Mouse (Mus musculus) hindbrain, embryonic 10.5 days (tissue): ENCODE measurements around the gene Auh. TPM values are rescaled to one million over a fixed set of nuclear protein-coding genes. Genes with fewer than 3 reads are reported as not detected.

Source experiments
- DNase-seq: peaks from one replicate; pipeline ENCODE4 v3.0.0-alpha.2; 2017; ENCODE audit warnings: low spot score
- H3K27ac ChIP-seq: fragments of 300-500 bp; sonication (generic); 2 replicates; pipeline ENCODE4 v1.5.1; 2016; ENCODE audit warnings: mild to moderate bottlenecking, moderate library complexity
- H3K27me3 ChIP-seq: fragments of 300-500 bp; sonication (generic); 2 replicates; pipeline ENCODE4 v1.6.1; 2016; ENCODE audit warnings: mild to moderate bottlenecking; ENCODE audit not compliant: poor library complexity, insufficient read depth, severe bottlenecking
- H3K36me3 ChIP-seq: fragments of 300-500 bp; sonication (generic); 2 replicates; pipeline ENCODE4 v1.6.1; 2016; ENCODE audit warnings: mild to moderate bottlenecking, moderate library complexity
- H3K4me1 ChIP-seq: fragments of 300-500 bp; sonication (generic); replicated peaks from 2 replicates; pipeline ENCODE4 v1.6.1; 2016; ENCODE audit warnings: mild to moderate bottlenecking
- H3K4me3 ChIP-seq: fragments of 300-500 bp; sonication (generic); 2 replicates; pipeline ENCODE4 v1.5.1; 2016; ENCODE audit warnings: mild to moderate bottlenecking, moderate library complexity
- H3K9me3 ChIP-seq: fragments of 300-500 bp; sonication (generic); 2 replicates; pipeline ENCODE4 v1.6.1; 2016; ENCODE audit warnings: mild to moderate bottlenecking, moderate library complexity
- WGBS: fragments of 180-500 bp; shearing (Covaris S2); methylation state at CpG from one replicate; pipeline ENCODE4 v1.1.7; 2016; 5-methylcytosine and 5-hydroxymethylcytosine counted together
- polyA plus RNA-seq: library from polyadenylated mRNA; unstranded; fragments of >200 nt; fragmentation: Nextera tagmentation; extraction: Ambion mirVana; gene quantifications from 2 replicates; pipeline ENCODE4 v1.2.1, GENCODE M21; 2016

Gene Auh
- polyA plus RNA-seq, result 38.3 and 44.5 TPM in 2 replicates

DNA sequence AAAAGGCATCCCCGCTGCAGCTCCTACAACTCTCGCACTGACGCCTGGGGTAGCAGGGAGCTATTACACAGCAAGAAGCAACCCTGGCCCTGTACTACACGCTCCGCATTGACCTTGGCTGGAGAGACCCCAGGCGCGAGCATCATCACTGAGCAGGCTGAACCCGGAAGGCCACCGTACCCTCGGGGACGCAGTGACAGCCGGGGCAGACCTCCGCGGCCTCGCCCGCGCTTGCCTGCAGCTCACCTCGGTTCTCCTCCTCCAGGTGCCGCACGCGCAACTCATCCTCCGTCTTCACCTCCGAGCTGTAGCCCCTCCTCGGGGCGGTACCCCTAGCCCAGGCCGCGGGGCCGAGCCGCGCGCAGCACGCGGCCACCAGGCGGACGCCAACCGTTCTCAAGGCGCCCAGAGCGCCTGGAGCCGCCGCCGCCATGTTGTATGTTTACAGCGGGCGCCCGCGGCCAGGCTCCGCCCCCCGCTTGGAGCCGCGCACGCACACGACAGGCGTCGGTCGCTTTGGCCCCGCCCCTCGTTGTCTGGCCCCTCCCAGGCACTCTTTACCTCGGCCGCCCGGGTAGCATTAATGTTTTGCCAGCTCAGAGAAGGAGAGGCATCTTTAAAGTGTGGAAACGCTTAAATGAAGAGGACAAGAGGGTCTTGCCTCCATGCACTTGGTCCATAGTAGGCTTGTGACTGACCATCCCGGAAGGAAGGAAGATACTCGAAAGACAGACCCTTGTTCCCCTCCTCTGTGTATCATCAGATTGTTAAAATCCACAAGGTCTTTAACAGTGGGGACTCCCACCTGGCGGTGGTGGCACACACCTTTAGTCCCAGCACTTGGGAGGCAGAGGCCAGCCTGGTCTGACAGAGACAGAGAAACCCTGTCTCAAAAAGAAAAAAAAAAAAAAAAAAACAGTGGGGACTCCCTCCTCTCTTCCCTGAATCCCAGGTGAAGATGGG lies at the start of gene Auh:
Auh (minus strand) TSS at position 473 of the 963 bp plus-strand sequence.
- peak; percentile 92 for DNase-seq
- peaks cover 3% of the 10 kb centered on the region; the same call in 1 of the 2 replicates for H3K27me3 ChIP-seq
- H3K9me3 ChIP-seq, result no peaks in the 10 kb centered on the region
- H3K4me1 ChIP-seq, result peaks cover 32% of the 10 kb centered on the region
- peak within 1 kb of the TSS; percentile 84 for H3K4me3 ChIP-seq
- no peaks in the 10 kb centered on the region for H3K36me3 ChIP-seq
- WGBS, result under 1% methylated on average over 63 of the region's 63 CpGs
- peak within 1 kb of the TSS; percentile 92 for H3K27ac ChIP-seq

DNA sequence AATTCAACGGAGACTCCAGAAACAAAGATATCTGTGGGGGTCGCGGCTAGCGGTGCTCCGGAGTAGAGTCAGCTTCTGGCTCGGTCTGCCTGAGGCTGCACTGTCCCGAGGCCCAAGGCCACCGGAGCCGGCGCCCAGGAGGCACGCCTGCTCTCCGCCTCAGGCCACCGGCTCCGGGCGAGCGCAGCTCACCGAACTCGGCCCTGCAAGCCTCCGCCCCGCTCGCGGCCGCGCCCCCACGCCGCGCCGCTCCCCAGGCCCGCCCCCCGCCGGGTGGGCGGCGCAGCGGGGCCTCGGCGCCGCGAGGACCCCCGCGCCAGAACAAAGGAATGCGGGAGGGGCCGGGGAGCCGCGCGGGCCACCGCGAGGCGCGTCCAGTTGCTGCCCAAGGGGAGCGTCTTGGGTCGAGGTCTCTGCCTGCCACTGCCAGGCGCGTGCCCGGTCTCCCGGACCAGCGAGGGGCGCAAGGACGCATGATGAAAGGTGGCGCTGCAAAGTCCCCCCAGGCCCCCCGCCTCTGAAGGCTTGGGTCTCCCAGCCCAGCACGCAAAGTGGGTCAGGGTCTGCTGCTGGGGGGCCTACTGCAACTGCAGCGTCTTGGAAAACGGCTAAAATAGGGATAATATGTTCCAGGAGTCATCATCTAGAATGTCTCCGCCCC lies 49.0 kb upstream of the Auh start:
- peaks cover 60% of the 10 kb centered on the region for H3K4me1 ChIP-seq
- H3K4me3 ChIP-seq, result peak overlapping the region; percentile 71
- H3K36me3 ChIP-seq, result no peaks in the 10 kb centered on the region
- DNase-seq, result peak; percentile 64
- peak overlapping the region; percentile 91 for H3K27ac ChIP-seq
- H3K9me3 ChIP-seq, result no peaks in the 10 kb centered on the region
- 1% methylated on average over 64 of the region's 64 CpGs for WGBS
- H3K27me3 ChIP-seq, result peaks cover 33% of the 10 kb centered on the region

DNA sequence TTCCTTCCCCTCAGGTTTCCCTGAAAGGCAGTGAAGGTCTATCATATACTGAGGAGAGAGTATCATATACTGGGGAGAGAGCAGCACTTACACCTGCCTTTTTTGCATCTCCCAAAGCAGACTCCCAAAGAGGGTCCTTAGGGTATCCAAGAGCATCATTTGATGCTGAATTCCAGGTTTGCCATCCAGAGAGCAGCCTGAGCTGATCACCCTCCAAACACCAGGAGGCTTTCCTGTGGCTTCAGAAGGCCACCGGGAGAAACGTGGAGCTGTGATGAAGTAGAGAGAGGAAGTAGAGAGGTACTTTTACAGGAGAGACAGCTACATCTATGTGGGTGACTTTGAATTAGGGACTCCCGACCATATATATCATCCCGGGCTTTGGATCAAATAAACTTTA lies 48.3 kb upstream of the Auh start:
- DNase-seq, result no peak
- peaks cover 32% of the 10 kb centered on the region for H3K27me3 ChIP-seq
- peak overlapping the region; percentile 71 for H3K4me3 ChIP-seq
- H3K36me3 ChIP-seq, result no peaks in the 10 kb centered on the region
- 27% methylated on average over 4 of the region's 4 CpGs for WGBS
- no peaks in the 10 kb centered on the region for H3K9me3 ChIP-seq
- H3K27ac ChIP-seq, result no peak overlapping the region
- peaks cover 60% of the 10 kb centered on the region for H3K4me1 ChIP-seq

DNA sequence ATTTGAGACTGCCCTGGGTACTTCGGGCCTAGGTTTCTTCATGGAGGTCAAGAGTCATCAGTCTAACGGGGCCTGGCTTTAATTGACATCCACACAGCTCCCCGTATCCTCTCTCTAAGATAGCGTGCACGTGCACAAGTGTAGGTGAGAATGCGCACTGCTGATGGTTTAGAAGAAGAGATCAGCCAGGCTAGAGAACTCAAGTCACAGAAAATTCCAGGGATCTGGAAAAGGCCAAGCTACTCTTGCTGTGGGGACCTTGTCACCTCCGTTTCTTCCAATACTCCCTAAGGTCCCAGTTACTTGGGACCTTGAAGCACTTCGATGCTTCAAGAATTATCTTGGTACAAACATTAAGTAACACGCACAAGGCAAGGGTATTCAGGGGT lies 47.7 kb upstream of the Auh start:
- DNase-seq, result no peak
- no peak overlapping the region for H3K27ac ChIP-seq
- peaks cover 30% of the 10 kb centered on the region for H3K27me3 ChIP-seq
- H3K4me3 ChIP-seq, result 0 out of 2 replicates have a peak overlapping the region, but pooled peaks have one; percentile 16
- H3K4me1 ChIP-seq, result peaks cover 59% of the 10 kb centered on the region
- H3K36me3 ChIP-seq, result no peaks in the 10 kb centered on the region
- WGBS, result 65% methylated on average over 9 of the region's 9 CpGs
- H3K9me3 ChIP-seq, result no peaks in the 10 kb centered on the region

DNA sequence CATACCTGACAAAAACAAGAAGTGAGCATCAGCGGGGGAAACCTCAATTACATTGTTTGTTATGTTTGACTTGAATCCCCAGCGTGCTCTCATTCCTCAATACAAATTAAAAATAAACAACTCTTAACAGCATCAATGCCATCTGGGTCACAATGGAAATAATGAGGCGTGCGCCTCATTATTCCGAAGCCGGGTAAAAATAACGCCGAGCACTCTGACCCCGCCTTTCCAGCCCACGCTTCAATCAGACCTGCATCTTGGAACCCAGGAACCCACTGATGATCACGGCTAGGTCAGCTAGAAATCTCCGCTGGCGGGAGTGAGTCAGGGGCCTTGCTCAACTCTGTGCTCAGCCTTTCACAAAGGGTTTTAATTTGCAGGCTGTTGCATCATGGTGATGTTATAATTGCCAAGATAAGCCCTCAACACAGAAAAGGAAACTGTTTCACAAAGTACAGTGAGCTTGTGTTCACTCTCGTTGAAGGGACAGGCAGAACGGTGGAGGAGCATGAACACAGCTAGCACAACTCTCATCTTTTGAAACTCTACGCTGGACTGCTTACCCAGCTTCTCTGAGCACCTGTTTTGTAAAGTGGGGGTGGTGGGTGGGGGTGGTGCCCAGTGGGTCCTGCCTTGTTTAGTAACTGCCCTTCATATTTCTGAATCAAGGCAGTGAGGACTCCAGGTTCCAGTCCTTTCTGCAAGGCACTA lies 47.2 kb upstream of the Auh start:
- peaks cover 25% of the 10 kb centered on the region for H3K27me3 ChIP-seq
- no peaks in the 10 kb centered on the region for H3K9me3 ChIP-seq
- 0 out of 2 replicates have a peak overlapping the region, but pooled peaks have one; percentile 16 for H3K4me3 ChIP-seq
- peak; percentile 19 for DNase-seq
- H3K27ac ChIP-seq, result no peak overlapping the region; the same call in 1 of the 2 replicates
- WGBS, result 34% methylated on average over 16 of the region's 16 CpGs
- H3K4me1 ChIP-seq, result peaks cover 53% of the 10 kb centered on the region
- no peaks in the 10 kb centered on the region for H3K36me3 ChIP-seq

DNA sequence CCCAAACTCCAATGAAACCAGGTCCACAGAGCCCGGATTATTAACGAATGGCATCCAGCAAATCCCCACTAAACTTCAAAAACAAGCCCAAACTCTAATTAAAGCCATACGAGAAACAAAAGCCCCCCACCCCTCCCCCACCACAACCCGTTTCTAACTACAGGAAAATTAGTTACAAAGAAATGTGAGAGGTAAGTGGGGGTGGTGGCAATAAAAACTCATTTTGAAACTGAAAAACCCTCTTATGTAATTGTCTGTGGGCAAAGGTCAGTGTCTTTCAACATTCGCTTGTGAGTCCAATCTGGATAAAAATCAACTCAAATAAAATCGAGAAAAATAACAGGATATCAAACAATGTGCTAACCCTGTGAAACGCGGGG lies 46.6 kb upstream of the Auh start:
- no peaks in the 10 kb centered on the region for H3K36me3 ChIP-seq
- 42% methylated on average over 8 of the region's 8 CpGs for WGBS
- H3K27ac ChIP-seq, result no peak overlapping the region
- H3K4me3 ChIP-seq, result no peak overlapping the region
- DNase-seq, result peak; percentile 16
- H3K27me3 ChIP-seq, result peaks cover 20% of the 10 kb centered on the region
- H3K9me3 ChIP-seq, result no peaks in the 10 kb centered on the region
- H3K4me1 ChIP-seq, result peaks cover 48% of the 10 kb centered on the region

DNA sequence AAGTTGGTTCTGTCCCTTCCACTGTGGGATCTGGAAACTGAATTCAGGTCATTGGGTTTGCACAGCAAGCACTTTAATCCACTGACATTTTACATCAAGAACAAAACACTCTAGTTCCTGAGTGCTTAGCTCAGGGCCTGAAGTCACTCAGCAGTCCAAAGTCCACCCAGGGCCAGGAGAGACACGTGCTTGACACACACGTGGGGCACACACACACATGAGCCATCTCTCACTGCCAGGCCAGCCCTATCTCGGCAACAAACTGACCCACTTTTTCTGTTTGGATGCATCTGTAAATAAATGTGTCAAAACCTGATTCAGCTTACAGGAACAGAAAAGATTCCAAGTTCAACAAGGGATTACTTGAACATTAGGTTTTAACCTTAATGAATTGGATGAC lies 45.2 kb upstream of the Auh start:
- Histone ChIP-seq H3K36me3 (no peaks in the 10 kb centered on the region), H3K9me3 (no peaks in the 10 kb centered on the region), H3K27ac (no peak overlapping the region), H3K27me3 (peaks cover 20% of the 10 kb centered on the region), H3K4me1 (peaks cover 46% of the 10 kb centered on the region), H3K4me3 (no peak overlapping the region)
- DNase-seq, result no peak
- 84% methylated on average over 3 of the region's 3 CpGs for WGBS

DNA sequence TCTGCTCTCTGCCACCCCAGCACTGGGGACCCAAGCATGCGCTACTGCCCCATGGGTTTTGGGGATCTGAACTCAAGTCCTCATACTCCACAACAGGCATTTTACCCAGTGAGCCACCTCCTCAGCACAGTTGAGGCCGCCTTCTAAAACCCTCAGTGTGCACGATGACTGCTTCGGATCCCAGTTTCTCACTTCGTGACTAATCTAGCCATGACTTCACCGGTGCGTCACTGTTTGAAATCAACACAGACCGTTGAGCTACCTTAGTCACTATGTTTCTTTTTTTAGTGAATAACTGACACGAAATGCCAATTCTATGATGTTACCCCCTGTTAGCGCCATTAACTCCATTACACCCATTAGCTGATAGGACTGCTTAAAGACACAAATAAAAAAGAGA lies 43.9 kb upstream of the Auh start:
- Histone ChIP-seq H3K4me1 (peaks cover 38% of the 10 kb centered on the region), H3K27me3 (peaks cover 14% of the 10 kb centered on the region), H3K27ac (no peak overlapping the region), H3K9me3 (no peaks in the 10 kb centered on the region), H3K4me3 (no peak overlapping the region), H3K36me3 (peaks cover 6% of the 10 kb centered on the region)
- WGBS, result 92% methylated on average over 10 of the region's 10 CpGs
- no peak for DNase-seq

DNA sequence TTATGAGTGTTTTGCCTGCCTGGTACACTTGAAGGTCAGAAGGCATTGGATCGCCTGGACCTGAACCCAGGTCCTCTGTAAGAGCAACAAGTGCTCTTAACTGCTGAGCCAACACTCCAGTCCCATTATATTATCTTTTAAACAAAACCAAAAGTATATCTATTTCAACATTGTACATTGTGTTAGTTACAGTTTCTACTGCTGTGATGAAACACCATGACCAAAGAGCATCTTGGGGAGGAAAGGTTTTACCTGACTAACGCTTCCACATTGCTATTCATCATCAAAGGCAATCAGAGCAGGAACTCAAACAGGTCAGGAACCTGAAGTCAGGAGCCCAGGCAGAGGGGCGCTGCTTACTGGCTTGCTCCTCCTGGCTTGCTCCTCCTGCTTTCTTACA lies 43.1 kb upstream of the Auh start:
- WGBS, result 88% methylated on average over 3 of the region's 3 CpGs

DNA sequence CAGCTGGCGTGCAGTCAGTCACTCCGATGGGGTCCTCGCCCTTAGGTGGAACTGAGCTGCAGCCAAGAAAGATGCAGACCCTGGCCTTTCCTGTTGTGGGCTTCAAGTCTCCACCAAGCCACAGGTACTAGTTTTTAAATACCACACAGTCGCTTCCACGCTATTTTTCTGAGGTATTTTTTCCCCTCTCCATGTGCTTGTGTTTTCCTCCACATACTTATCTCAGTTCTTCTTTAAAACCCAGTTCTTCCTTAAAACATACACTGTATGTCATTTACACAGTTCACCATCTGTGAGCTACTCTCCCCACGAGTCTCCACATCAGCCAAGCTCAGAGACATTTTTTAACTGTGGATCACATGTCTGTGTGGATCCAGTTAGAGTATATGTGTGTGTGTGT lies 41.4 kb upstream of the Auh start:
- H3K9me3 ChIP-seq, result no peaks in the 10 kb centered on the region
- peaks cover 30% of the 10 kb centered on the region for H3K36me3 ChIP-seq
- no peak overlapping the region for H3K4me3 ChIP-seq
- H3K4me1 ChIP-seq, result peaks cover 14% of the 10 kb centered on the region
- 89% methylated on average over 6 of the region's 6 CpGs for WGBS
- no peaks in the 10 kb centered on the region for H3K27me3 ChIP-seq
- DNase-seq, result no peak
- H3K27ac ChIP-seq, result no peak overlapping the region

More for the DNA sequence above, 43.1 kb upstream of the Auh start:
- H3K9me3 ChIP-seq, result no peaks in the 10 kb centered on the region
- H3K4me1 ChIP-seq, result peaks cover 31% of the 10 kb centered on the region
- peaks cover 14% of the 10 kb centered on the region for H3K36me3 ChIP-seq
- DNase-seq, result no peak
- H3K27me3 ChIP-seq, result peaks cover 9% of the 10 kb centered on the region
- H3K4me3 ChIP-seq, result no peak overlapping the region
- H3K27ac ChIP-seq, result no peak overlapping the region

DNA sequence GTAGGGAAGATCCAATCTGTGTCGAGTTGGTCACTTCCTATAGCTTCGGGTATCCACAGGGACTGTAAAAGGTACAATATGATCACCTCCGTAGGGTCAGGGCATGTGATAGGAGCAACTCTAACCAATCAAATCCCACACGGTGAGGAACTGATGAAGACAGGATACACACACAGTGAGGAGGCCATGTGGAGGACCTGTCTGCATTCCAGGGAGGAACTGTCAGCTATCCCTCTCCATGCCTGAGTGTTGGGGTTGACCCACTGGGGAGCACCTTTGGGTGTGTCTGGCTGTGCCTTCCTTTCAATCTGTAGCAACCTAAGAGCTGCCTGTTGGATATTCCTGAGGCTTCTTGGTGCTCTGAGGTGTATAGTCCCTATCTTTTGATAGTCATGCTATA lies 33.4 kb upstream of the Auh start:
- Histone ChIP-seq H3K4me1 (no peaks in the 10 kb centered on the region), H3K9me3 (no peaks in the 10 kb centered on the region), H3K27ac (no peak overlapping the region), H3K4me3 (no peak overlapping the region), H3K27me3 (no peaks in the 10 kb centered on the region), H3K36me3 (peaks cover 35% of the 10 kb centered on the region)
- WGBS, result 85% methylated on average over 4 of the region's 4 CpGs
- no peak for DNase-seq

DNA sequence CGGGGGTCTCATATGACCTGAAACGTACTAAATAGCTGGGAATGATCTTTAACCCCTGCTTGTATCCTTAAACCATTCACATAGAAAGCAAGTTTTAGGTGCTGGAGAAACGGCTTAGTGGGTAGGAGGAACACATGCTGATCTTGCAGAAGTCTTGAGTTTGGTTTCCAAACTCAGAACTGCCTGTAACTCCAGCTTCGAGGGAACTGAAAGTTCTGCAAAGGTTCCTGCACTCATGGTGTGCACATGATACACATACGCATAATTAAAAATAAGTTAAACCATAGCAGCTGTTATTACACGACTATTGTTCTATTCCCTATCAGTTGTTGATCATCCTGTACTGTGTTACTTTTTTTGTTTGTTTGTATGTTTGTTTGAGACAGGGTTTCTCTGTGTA lies 32.9 kb upstream of the Auh start:
- no peaks in the 10 kb centered on the region for H3K27me3 ChIP-seq
- DNase-seq, result no peak
- no peaks in the 10 kb centered on the region for H3K4me1 ChIP-seq
- H3K36me3 ChIP-seq, result peaks cover 29% of the 10 kb centered on the region
- H3K4me3 ChIP-seq, result no peak overlapping the region
- WGBS, result 83% methylated on average over 6 of the region's 6 CpGs
- H3K9me3 ChIP-seq, result no peaks in the 10 kb centered on the region
- H3K27ac ChIP-seq, result no peak overlapping the region
